Mouse (Mus musculus) heart, postnatal 36 days (tissue): ENCODE data around the gene Calm2. TPM values are rescaled to one million over a fixed set of nuclear protein-coding genes. Genes with fewer than 3 reads are reported as not detected.

Source experiments
- DNase-seq, 2 experiments: peaks; one replicate each; pipeline ENCODE4 v3.0.0; 2021 to 2022
- intact Hi-C: fragments of 180-260 bp; cut with DNase I; formaldehyde crosslinking; loops from one replicate; pipeline ENCODE4 v1.15.1; 2025
- total RNA-seq, 2 experiments: library from RNA; stranded (reverse); gene quantifications; 2 replicates each; pipeline ENCODE4 v1.2.3; 2021

The Calm2 gene
- total RNA-seq = 100 to 1,000 TPM; 133 to 154 TPM

GRCm38 (mm10) chr17:87446767-87447611 is at the start of gene Calm2:
Gene Calm2, minus strand, starts transcription at chr17:87446935.
- intact Hi-C loops = loop anchor here (1.0 to 5.0 kb wide), 5 partner anchors 26 to 132 kb away; no protein-coding TSS in a partner anchor

GRCm38 (mm10) chr17:87495504-87495903 is 48.8 kb upstream of the Calm2 start:
- no peak for DNase-seq
- intact Hi-C loops = no loop called here

More at GRCm38 (mm10) chr17:87446767-87447611, at the start of gene Calm2:
- peak; percentile 98 to 99 for DNase-seq

- intact Hi-C loops = no loop called here
- no peak for DNase-seq
Measured at GRCm38 (mm10) chr17:87494310-87494709, 47.6 kb upstream of the Calm2 start.

GRCm38 (mm10) chr17:87492286-87492685 is 45.6 kb upstream of the Calm2 start:
- intact Hi-C loops = no loop called here
- DNase-seq = no peak

- intact Hi-C loops = no loop called here
- peak in 1 of 2 experiments; percentile 25 for DNase-seq
Measured at GRCm38 (mm10) chr17:87490295-87490694, 43.6 kb upstream of the Calm2 start.

GRCm38 (mm10) chr17:87485751-87486150 is 39.0 kb upstream of the Calm2 start:
- DNase-seq = no peak
- intact Hi-C loops = no loop called here

- intact Hi-C loops = no loop called here
- DNase-seq = no peak
Measured at GRCm38 (mm10) chr17:87482867-87483266, 36.1 kb upstream of the Calm2 start.

GRCm38 (mm10) chr17:87478569-87478968 is 31.8 kb upstream of the Calm2 start:
- DNase-seq = no peak
- intact Hi-C loops = no loop called here

GRCm38 (mm10) chr17:87477611-87478010 is 30.9 kb upstream of the Calm2 start:
- intact Hi-C loops = no loop called here
- no peak for DNase-seq

- intact Hi-C loops = no loop called here
- no peak for DNase-seq
Measured at GRCm38 (mm10) chr17:87475356-87475755, 28.6 kb upstream of the Calm2 start.

- no peak for DNase-seq
- intact Hi-C loops = no loop called here
Measured at GRCm38 (mm10) chr17:87474501-87474795, 27.7 kb upstream of the Calm2 start.

GRCm38 (mm10) chr17:87473736-87474500 is 27.2 kb upstream of the Calm2 start:
- intact Hi-C loops = loop anchor here (2.0 kb wide), 1 partner anchor 27 kb away; the partner anchor contains the start of gene Calm2
- peak; percentile 31 to 42 for DNase-seq

GRCm38 (mm10) chr17:87473441-87473735 is 26.7 kb upstream of the Calm2 start:
- DNase-seq = no peak
- intact Hi-C loops = loop anchor here (2.0 kb wide), 1 partner anchor 27 kb away; the partner anchor contains the start of gene Calm2

- DNase-seq = no peak
- intact Hi-C loops = loop anchor here (2.0 kb wide), 1 partner anchor 26 kb away; the partner anchor contains the start of gene Calm2
Measured at GRCm38 (mm10) chr17:87472879-87473278, 26.1 kb upstream of the Calm2 start.

- intact Hi-C loops = loop anchor here (2.0 kb wide), 1 partner anchor 25 kb away; the partner anchor contains the start of gene Calm2
Measured at GRCm38 (mm10) chr17:87471661-87472060, 24.9 kb upstream of the Calm2 start.

GRCm38 (mm10) chr17:87470797-87471196 is 24.1 kb upstream of the Calm2 start:
- intact Hi-C loops = no loop called here
- DNase-seq = no peak

More at GRCm38 (mm10) chr17:87471661-87472060, 24.9 kb upstream of the Calm2 start:
- DNase-seq = no peak

GRCm38 (mm10) chr17:87470282-87470681 is 23.5 kb upstream of the Calm2 start:
- DNase-seq = no peak
- intact Hi-C loops = no loop called here

- DNase-seq = no peak
- intact Hi-C loops = loop anchor here (10.0 kb wide), 1 partner anchor 205 kb away; the partner anchor contains the start of gene Msh2
Measured at GRCm38 (mm10) chr17:87469428-87469827, 22.7 kb upstream of the Calm2 start.

GRCm38 (mm10) chr17:87468616-87469015 is 21.9 kb upstream of the Calm2 start:
- no peak for DNase-seq
- intact Hi-C loops = loop anchor here (10.0 kb wide), 1 partner anchor 206 kb away; the partner anchor contains the start of gene Msh2

GRCm38 (mm10) chr17:87461499-87461896 is 14.8 kb upstream of the Calm2 start:
- intact Hi-C loops = loop anchor here (5.0 to 10.0 kb wide), 2 partner anchors 66 to 213 kb away; partner anchors contain the start of gene Msh2
- no peak for DNase-seq
